9 mouse cellular contexts compared by ENCODE assay signal in genomic region chr17:81621188-81621644, GRCm38 (mm10).
DNase-seq lines count a peak whose midpoint lies in the region; ATAC-seq and TF ChIP-seq lines count a peak whose summit lies in the region.
"Had no signal": no experiment of that assay in that cellular context is flagged by ENCODE, and none has a peak within 500 bp of the region (broad histone marks: within the 10 kb centered on the region; RNA-seq: fewer than 3 reads in every experiment).

No protein-coding gene starts in this region.

- H3K27me3 ChIP-seq in hindbrain, embryonic 11.5 days (ENCODE audit: control insufficient read depth, insufficient read depth, low read length), result no peaks in the 10 kb centered on the region
- H3K27me3 ChIP-seq in hindbrain, embryonic 10.5 days (ENCODE audit: insufficient read depth, poor library complexity, severe bottlenecking), result no peaks in the 10 kb centered on the region
- H3K27me3 ChIP-seq in liver, postnatal 0 days (ENCODE audit: insufficient read depth, low read length), result no peaks in the 10 kb centered on the region
- H3K27me3 ChIP-seq: limb, embryonic 15.5 days had no signal

- no peaks in the 10 kb centered on the region for H3K36me3 ChIP-seq in hindbrain, embryonic 11.5 days (ENCODE audit: control insufficient read depth, insufficient read depth, low read length)
- H3K36me3 ChIP-seq in hindbrain, embryonic 10.5 days, result no peaks in the 10 kb centered on the region
- no peaks in the 10 kb centered on the region for H3K36me3 ChIP-seq in liver, postnatal 0 days (replicated peaks; ENCODE audit: insufficient read depth, low read length)
- H3K36me3 ChIP-seq: limb, embryonic 15.5 days had no signal

- H3K9me3 ChIP-seq in hindbrain, embryonic 11.5 days (ENCODE audit: control insufficient read depth, low read length), result no peaks in the 10 kb centered on the region
- no peaks in the 10 kb centered on the region for H3K9me3 ChIP-seq in hindbrain, embryonic 10.5 days
- no peaks in the 10 kb centered on the region for H3K9me3 ChIP-seq in liver, postnatal 0 days (ENCODE audit: low read length)
- H3K9me3 ChIP-seq: limb, embryonic 15.5 days had no signal

- 73% methylated on average over 2 of the region's 2 CpGs for WGBS in hindbrain, embryonic 11.5 days
- WGBS in hindbrain, embryonic 10.5 days, result 58% methylated on average over 2 of the region's 2 CpGs
- WGBS in liver, postnatal 0 days (ENCODE audit: insufficient replicate concordance), result 59% methylated on average over 2 of the region's 2 CpGs

- peak; percentile 10 for DNase-seq in hindbrain, embryonic 11.5 days (ENCODE audit: low spot score)
- DNase-seq in hindbrain, embryonic 10.5 days (ENCODE audit: low spot score), result no peak
- DNase-seq in Muller cell, postnatal 12 days (ENCODE audit: inconsistent ontology term), result peak; percentile 60
- DNase-seq in cerebellum, postnatal 25 days, result peak; percentile 87 to 90
- peak; percentile 44 for DNase-seq in layer of hippocampus, adult 9-11 months
- DNase-seq in liver, postnatal 0 days, result no peak
- no peak for DNase-seq in spleen, postnatal 14 days (ENCODE audit: low spot score in 2 of 2)

- H3K4me3 ChIP-seq in hindbrain, embryonic 11.5 days (ENCODE audit: low read depth, low read length), result no peak overlapping the region
- no peak overlapping the region for H3K4me3 ChIP-seq in hindbrain, embryonic 10.5 days
- H3K4me3 ChIP-seq in liver, postnatal 0 days (ENCODE audit: low read depth, low read length), result no peak overlapping the region
- H3K4me3 ChIP-seq: limb, embryonic 15.5 days had no signal

- no peaks in the 10 kb centered on the region for H3K4me1 ChIP-seq in hindbrain, embryonic 11.5 days (replicated peaks; ENCODE audit: control insufficient read depth, insufficient read depth, low read length)
- peaks cover 6% of the 10 kb centered on the region for H3K4me1 ChIP-seq in hindbrain, embryonic 10.5 days (replicated peaks)
- no peaks in the 10 kb centered on the region for H3K4me1 ChIP-seq in liver, postnatal 0 days (ENCODE audit: insufficient read depth)
- H3K4me1 ChIP-seq: limb, embryonic 15.5 days had no signal

- H3K27ac ChIP-seq in hindbrain, embryonic 11.5 days (ENCODE audit: low read depth, low read length), result no peak overlapping the region
- no peak overlapping the region for H3K27ac ChIP-seq in hindbrain, embryonic 10.5 days
- H3K27ac ChIP-seq in liver, postnatal 0 days (ENCODE audit: low read depth), result no peak overlapping the region
- H3K27ac ChIP-seq: limb, embryonic 15.5 days had no signal

- no peak for TF ChIP-seq EP300 in liver, postnatal 0 days (IDR thresholded peaks at IDR 0.05; ENCODE audit: low read depth)

- H3K4me2 ChIP-seq in hindbrain, embryonic 11.5 days (replicated peaks; ENCODE audit: low read depth, low read length), result no peak overlapping the region
- H3K4me2 ChIP-seq in liver, postnatal 0 days (ENCODE audit: low read depth, low read length), result no peak overlapping the region
- H3K4me2 ChIP-seq: limb, embryonic 15.5 days had no signal

- no peak overlapping the region for H3K9ac ChIP-seq in hindbrain, embryonic 11.5 days (ENCODE audit: low read depth, low read length)
- H3K9ac ChIP-seq in liver, postnatal 0 days (replicated peaks), result no peak overlapping the region
- H3K9ac ChIP-seq: limb, embryonic 15.5 days had no signal

- TF ChIP-seq CTCF in liver, postnatal 0 days (IDR thresholded peaks at IDR 0.05; ENCODE audit: low read depth), result no peak

- 0 out of 2 replicates have a peak, but pooled peaks have one; percentile 64 for ATAC-seq in hindbrain, embryonic 11.5 days (ENCODE audit: low FRiP score)
- ATAC-seq in liver, postnatal 0 days, result no peak
- ATAC-seq in erythroblast, adult 5-6 weeks (replicated peaks; ENCODE audit: low FRiP score, poor library complexity, severe bottlenecking), result no peak

Comparison
In these comparisons a context has a peak if more than half of its experiments do, and no peak if none do; other contexts are left out.
1. DNase-seq: peak in hindbrain, embryonic 11.5 days (single experiment), Muller cell, postnatal 12 days (single experiment), cerebellum, postnatal 25 days (2 of 2) and layer of hippocampus, adult 9-11 months (single experiment); none in hindbrain, embryonic 10.5 days (single experiment), liver, postnatal 0 days (single experiment) and spleen, postnatal 14 days (0 of 2).